Mouse (Mus musculus) midbrain, embryonic 14.5 days (tissue): Measurements from ENCODE around the gene Csrp3. TPM values are rescaled to one million over a fixed set of nuclear protein-coding genes. Genes with fewer than 3 reads are reported as not detected.

Source experiments
- ATAC-seq: fragments of 200-750 bp; cut with Nextera tagmentation; 2 replicates; pipeline ENCODE4 v1.8.0; 2017; ENCODE audit warnings: moderate number of reproducible peaks, moderate library complexity; ENCODE audit not compliant: low FRiP score, low TSS enrichment
- DNase-seq: peaks from one replicate; pipeline ENCODE4 v3.0.0-alpha.2; 2015
- H3K27ac ChIP-seq: fragments of 300-500 bp; sonication (generic); replicated peaks from 2 replicates; pipeline ENCODE4 v1.5.1; 2014; ENCODE audit warnings: mild to moderate bottlenecking, low read depth, low read length, moderate library complexity
- H3K27me3 ChIP-seq: fragments of 300-500 bp; sonication (generic); 2 replicates; pipeline ENCODE4 v1.6.1; 2014; ENCODE audit warnings: low read length, control low read depth, mixed read lengths; ENCODE audit not compliant: control insufficient read depth, insufficient read depth
- H3K36me3 ChIP-seq: fragments of 300-500 bp; sonication (generic); 2 replicates; pipeline ENCODE4 v1.6.1; 2014; ENCODE audit warnings: low read length, control low read depth; ENCODE audit not compliant: control insufficient read depth, insufficient read depth
- H3K4me1 ChIP-seq: fragments of 300-500 bp; sonication (generic); 2 replicates; pipeline ENCODE4 v1.6.1; 2014; ENCODE audit warnings: mild to moderate bottlenecking, antibody characterized with exemption, low read length, control low read depth; ENCODE audit not compliant: control insufficient read depth, insufficient read depth
- H3K4me2 ChIP-seq: fragments of 300-500 bp; sonication (generic); 2 replicates; pipeline ENCODE4 v1.6.1; 2014; ENCODE audit warnings: mild to moderate bottlenecking, low read length, moderate library complexity
- H3K4me3 ChIP-seq: fragments of 300-500 bp; sonication (generic); replicated peaks from 2 replicates; pipeline ENCODE4 v1.5.1; 2014; ENCODE audit warnings: low read depth, low read length
- H3K9ac ChIP-seq: fragments of 300-500 bp; sonication (generic); replicated peaks from 2 replicates; pipeline ENCODE4 v1.6.1; 2014; ENCODE audit warnings: mild to moderate bottlenecking, low read length, moderate library complexity
- H3K9me3 ChIP-seq: fragments of 300-500 bp; sonication (generic); 2 replicates; pipeline ENCODE4 v1.6.1; 2016; ENCODE audit warnings: low read length, control low read depth, mixed read lengths; ENCODE audit not compliant: control insufficient read depth
- WGBS: fragments of 180-500 bp; shearing (Covaris S2); extraction: QIAGEN DNeasy Blood & Tissue Kit; methylation state at CpG from one replicate; pipeline ENCODE4 v1.1.7; 2014; 5-methylcytosine and 5-hydroxymethylcytosine counted together
- polyA plus RNA-seq: library from polyadenylated mRNA; unstranded; fragments of >200 nt; fragmentation: Nextera tagmentation; extraction: Ambion mirVana; gene quantifications from 2 replicates; pipeline ENCODE4 v1.2.1, GENCODE M21; 2014

Gene Csrp3
- polyA plus RNA-seq, 1 experiment from 2014 or later: 0.50 TPM

DNA sequence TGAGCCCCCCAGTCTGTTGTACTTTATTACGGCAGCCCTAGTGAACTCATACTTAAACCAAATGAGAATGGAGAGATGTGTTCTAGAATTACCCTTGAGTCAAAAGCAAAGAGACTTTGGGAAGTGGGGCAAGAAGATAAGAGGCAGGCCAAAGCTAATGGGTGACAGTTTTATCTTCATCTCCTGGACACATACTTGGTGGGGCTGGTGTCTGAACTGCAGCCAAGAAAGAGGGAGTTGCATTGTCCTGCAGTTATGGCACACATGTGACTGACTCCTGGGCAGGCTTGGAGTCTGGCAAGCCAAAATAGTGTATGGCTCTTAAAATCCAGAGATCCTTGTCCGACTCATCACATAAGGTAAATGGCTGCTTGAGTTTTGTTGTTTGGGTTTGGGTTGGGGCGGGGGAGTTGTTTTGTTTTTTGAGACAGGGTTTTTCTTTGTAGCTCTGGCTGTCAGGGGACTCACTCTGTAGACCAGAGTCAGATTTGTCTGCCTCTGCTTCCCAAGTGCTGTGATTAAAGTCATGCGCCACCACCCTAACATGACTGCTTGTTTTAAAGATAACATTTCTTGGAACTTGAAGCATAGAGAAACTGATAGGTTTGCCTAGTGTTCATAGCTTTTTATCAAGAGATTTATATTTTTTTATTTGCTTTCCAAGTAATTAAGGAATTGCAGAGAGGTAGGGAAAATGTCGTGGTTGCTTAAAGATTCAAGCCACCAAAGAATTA, 18.5 kb downstream of the Csrp3 start:
- H3K4me1 ChIP-seq: 0 out of 2 replicates have a peak, but pooled peaks cover 3% of the 10 kb centered on the region
- H3K27me3 ChIP-seq: peaks cover 12% of the 10 kb centered on the region; the same call in 1 of the 2 replicates
- WGBS: 85% methylated on average over 5 of the region's 5 CpGs
- no peak overlapping the region for H3K9ac ChIP-seq
- H3K27ac ChIP-seq: no peak overlapping the region
- H3K36me3 ChIP-seq: peaks cover 37% of the 10 kb centered on the region
- H3K4me2 ChIP-seq: no peak overlapping the region
- H3K9me3 ChIP-seq: no peaks in the 10 kb centered on the region
- no peak overlapping the region for H3K4me3 ChIP-seq
- DNase-seq (no peak), ATAC-seq (no peak)

DNA sequence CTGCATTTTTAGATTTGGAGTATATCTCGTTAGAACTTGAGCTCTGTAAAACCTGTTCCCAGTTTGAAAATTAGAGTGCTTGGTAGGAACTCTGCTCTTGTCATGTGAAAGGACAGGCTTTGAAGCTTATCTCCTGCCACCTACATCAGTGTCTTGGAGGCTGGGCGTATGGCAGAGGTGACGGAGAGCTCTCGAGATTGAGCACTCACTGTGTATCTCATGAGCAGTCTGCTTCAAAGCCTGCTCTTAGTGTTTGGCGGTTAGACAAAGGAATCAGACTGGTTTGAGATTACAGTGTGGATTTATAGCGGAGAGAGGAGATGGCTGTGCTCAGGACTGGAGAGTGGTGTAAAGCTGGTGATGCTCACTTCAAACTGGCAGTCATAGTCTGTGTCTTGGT, 22.7 kb downstream of the Csrp3 start:
- no peak for ATAC-seq
- DNase-seq: no peak
- no peak overlapping the region for H3K27ac ChIP-seq
- H3K4me3 ChIP-seq: no peak overlapping the region
- peaks cover 8% of the 10 kb centered on the region; the same call in 1 of the 2 replicates for H3K4me1 ChIP-seq
- WGBS: 94% methylated on average over 6 of the region's 6 CpGs
- H3K9ac ChIP-seq: no peak overlapping the region
- H3K27me3 ChIP-seq: no peaks in the 10 kb centered on the region
- H3K4me2 ChIP-seq: no peak overlapping the region
- no peaks in the 10 kb centered on the region for H3K9me3 ChIP-seq
- H3K36me3 ChIP-seq: peaks cover 57% of the 10 kb centered on the region

- H3K27ac ChIP-seq: no peak overlapping the region
- no peak for ATAC-seq
- WGBS: 98% methylated on average over 1 of the region's 1 CpGs
- no peaks in the 10 kb centered on the region for H3K27me3 ChIP-seq
- no peak overlapping the region for H3K4me3 ChIP-seq
- no peaks in the 10 kb centered on the region for H3K9me3 ChIP-seq
- DNase-seq: no peak
- peaks cover 62% of the 10 kb centered on the region for H3K36me3 ChIP-seq
- H3K4me1 ChIP-seq: peaks cover 8% of the 10 kb centered on the region; the same call in 1 of the 2 replicates
- H3K9ac ChIP-seq: no peak overlapping the region
- no peak overlapping the region for H3K4me2 ChIP-seq
Observed at GRCm38 (mm10) chr7:48824671-48825070, 23.2 kb downstream of the Csrp3 start.

DNA sequence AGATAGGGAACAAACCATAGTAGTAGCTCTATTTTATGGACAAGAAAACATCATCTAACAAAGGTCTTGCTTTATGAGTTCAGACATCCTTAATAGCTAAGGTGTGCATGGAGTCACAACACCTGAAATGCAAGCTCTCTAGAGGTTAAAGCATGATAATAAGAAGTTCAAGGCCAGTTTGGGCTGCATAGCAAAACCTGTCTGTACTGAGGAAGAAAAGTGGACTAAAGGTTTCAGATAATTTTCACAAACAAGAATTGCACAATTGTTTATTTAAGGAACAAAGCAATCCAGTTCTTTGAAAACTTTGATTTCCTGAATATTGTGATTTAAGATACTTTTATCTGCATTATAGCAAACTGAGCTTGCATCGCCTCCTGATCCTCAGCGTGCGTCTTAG, 24.2 kb downstream of the Csrp3 start:
- Histone ChIP-seq H3K27me3 (no peaks in the 10 kb centered on the region), H3K9ac (no peak overlapping the region), H3K36me3 (peaks cover 73% of the 10 kb centered on the region), H3K4me2 (no peak overlapping the region), H3K4me1 (peaks cover 8% of the 10 kb centered on the region; the same call in 1 of the 2 replicates), H3K4me3 (no peak overlapping the region), H3K27ac (no peak overlapping the region), H3K9me3 (no peaks in the 10 kb centered on the region)
- ATAC-seq (no peak), DNase-seq (no peak)
- 96% methylated on average over 3 of the region's 3 CpGs for WGBS

- H3K9me3 ChIP-seq: no peaks in the 10 kb centered on the region
- H3K4me2 ChIP-seq: no peak overlapping the region
- no peak overlapping the region for H3K4me3 ChIP-seq
- DNase-seq: peak; percentile 27
- H3K36me3 ChIP-seq: peaks cover 71% of the 10 kb centered on the region
- H3K9ac ChIP-seq: no peak overlapping the region
- ATAC-seq: no peak
- H3K27me3 ChIP-seq: no peaks in the 10 kb centered on the region
- H3K27ac ChIP-seq: no peak overlapping the region
- WGBS: 56% methylated on average over 5 of the region's 5 CpGs
- H3K4me1 ChIP-seq: peaks cover 8% of the 10 kb centered on the region; the same call in 1 of the 2 replicates
Observed at GRCm38 (mm10) chr7:48821654-48822053, 26.2 kb downstream of the Csrp3 start.

GRCm38 (mm10) chr7:48813594-48813993, 34.2 kb downstream of the Csrp3 start:
- H3K4me1 ChIP-seq: no peaks in the 10 kb centered on the region
- no peak overlapping the region for H3K4me3 ChIP-seq
- no peaks in the 10 kb centered on the region for H3K27me3 ChIP-seq
- DNase-seq (no peak), ATAC-seq (no peak)
- no peaks in the 10 kb centered on the region for H3K9me3 ChIP-seq
- no peak overlapping the region for H3K27ac ChIP-seq
- 90% methylated on average over 1 of the region's 1 CpGs for WGBS
- peaks cover 63% of the 10 kb centered on the region for H3K36me3 ChIP-seq
- no peak overlapping the region for H3K4me2 ChIP-seq
- no peak overlapping the region for H3K9ac ChIP-seq

GRCm38 (mm10) chr7:48812358-48812757, 35.5 kb downstream of the Csrp3 start:
- H3K9me3 ChIP-seq: no peaks in the 10 kb centered on the region
- no peak for ATAC-seq
- H3K4me1 ChIP-seq: no peaks in the 10 kb centered on the region
- no peak overlapping the region for H3K27ac ChIP-seq
- H3K27me3 ChIP-seq: no peaks in the 10 kb centered on the region
- no peak overlapping the region for H3K9ac ChIP-seq
- H3K36me3 ChIP-seq: peaks cover 67% of the 10 kb centered on the region
- no peak for DNase-seq
- H3K4me3 ChIP-seq: no peak overlapping the region
- H3K4me2 ChIP-seq: no peak overlapping the region

GRCm38 (mm10) chr7:48810652-48811051, 37.2 kb downstream of the Csrp3 start:
- 98% methylated on average over 1 of the region's 1 CpGs for WGBS
- Histone ChIP-seq H3K4me1 (no peaks in the 10 kb centered on the region), H3K4me3 (no peak overlapping the region), H3K27me3 (no peaks in the 10 kb centered on the region), H3K27ac (no peak overlapping the region), H3K9ac (no peak overlapping the region), H3K4me2 (no peak overlapping the region), H3K36me3 (peaks cover 68% of the 10 kb centered on the region), H3K9me3 (no peaks in the 10 kb centered on the region)
- ATAC-seq (no peak), DNase-seq (no peak)

DNA sequence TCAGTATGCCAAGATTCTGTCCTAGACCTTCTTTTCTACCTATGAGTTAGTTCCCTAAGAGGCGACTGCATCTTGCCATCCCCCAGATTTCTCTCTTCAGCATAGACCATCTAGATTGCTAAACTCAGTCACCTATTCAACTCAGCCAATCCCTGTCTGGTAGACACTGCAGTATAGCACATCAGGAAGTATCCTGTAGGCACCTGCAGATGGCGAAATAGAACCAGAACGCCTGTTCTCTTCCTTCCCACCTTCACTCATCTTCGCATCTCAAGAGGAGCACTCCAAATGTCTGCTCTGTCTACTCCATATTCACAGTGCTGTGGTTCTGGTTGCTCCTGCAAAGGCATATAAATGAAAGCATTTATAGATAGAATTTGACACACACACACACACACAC, 41.2 kb downstream of the Csrp3 start:
- WGBS: 90% methylated on average over 4 of the region's 4 CpGs
- ATAC-seq (no peak), DNase-seq (peak; percentile 12)
- no peaks in the 10 kb centered on the region for H3K9me3 ChIP-seq
- H3K36me3 ChIP-seq: peaks cover 77% of the 10 kb centered on the region
- H3K9ac ChIP-seq: no peak overlapping the region
- no peak overlapping the region for H3K27ac ChIP-seq
- H3K4me2 ChIP-seq: no peak overlapping the region
- no peaks in the 10 kb centered on the region for H3K27me3 ChIP-seq
- H3K4me1 ChIP-seq: no peaks in the 10 kb centered on the region
- H3K4me3 ChIP-seq: no peak overlapping the region
